In genomic region chr10:14216191-14216992, GRCm38 (mm10) we compare ENCODE assay signal across 16 mouse cellular contexts.
DNase-seq lines count a peak whose midpoint lies in the region; ATAC-seq and TF ChIP-seq lines count a peak whose summit lies in the region.
"Had no signal": no experiment of that assay in that cellular context is flagged by ENCODE, and none has a peak within 500 bp of the region (broad histone marks: within the 10 kb centered on the region; RNA-seq: fewer than 3 reads in every experiment).

No protein-coding gene starts in this region.

- WGBS in lung, embryonic 14.5 days = 52% methylated on average over 10 of the region's 10 CpGs
- WGBS in lung, adult 2 months = 65% methylated on average over 10 of the region's 10 CpGs

- peak overlapping the region; percentile 71 for H3K27ac ChIP-seq in gastrocnemius, adult 2 months
- H3K27ac ChIP-seq in lung, embryonic 14.5 days (ENCODE audit: low read depth) = peak overlapping the region; percentile 54; the same call in 1 of the 2 replicates
- H3K27ac ChIP-seq: liver, embryonic 15.5 days; neural tube, embryonic 15.5 days had no signal

- H3K27me3 ChIP-seq in lung, embryonic 14.5 days (ENCODE audit: insufficient read depth, low read length) = no peaks in the 10 kb centered on the region
- H3K27me3 ChIP-seq: liver, embryonic 15.5 days; neural tube, embryonic 15.5 days had no signal

- no peak overlapping the region for H3K4me3 ChIP-seq in gastrocnemius, adult 2 months
- no peak overlapping the region for H3K4me3 ChIP-seq in lung, embryonic 14.5 days (ENCODE audit: low read depth, low read length)
- no peak overlapping the region for H3K4me3 ChIP-seq in lung, adult 2 months (replicated peaks; ENCODE audit: extremely low read depth, low read depth, low read length)
- H3K4me3 ChIP-seq: liver, embryonic 15.5 days; neural tube, embryonic 15.5 days had no signal

- no peak for TF ChIP-seq POLR2A in lung, adult 2 months (IDR thresholded peaks at IDR 0.05; ENCODE audit: borderline replicate concordance, extremely low read depth, low read depth, low read length)

- no peaks in the 10 kb centered on the region for H3K36me3 ChIP-seq in lung, embryonic 14.5 days (ENCODE audit: insufficient read depth)
- H3K36me3 ChIP-seq: liver, embryonic 15.5 days; neural tube, embryonic 15.5 days had no signal

- peaks cover 4% of the 10 kb centered on the region for H3K4me1 ChIP-seq in lung, embryonic 14.5 days (ENCODE audit: insufficient read depth)
- H3K4me1 ChIP-seq in lung, adult 2 months (ENCODE audit: control insufficient read depth, insufficient read depth, low read length) = no peaks in the 10 kb centered on the region
- H3K4me1 ChIP-seq: liver, embryonic 15.5 days; neural tube, embryonic 15.5 days had no signal

- TF ChIP-seq CTCF in gastrocnemius, adult 2 months (IDR thresholded peaks at IDR 0.05) = no peak
- no peak for TF ChIP-seq CTCF in lung, embryonic 14.5 days (IDR thresholded peaks at IDR 0.05; ENCODE audit: low read depth)
- no peak for TF ChIP-seq CTCF in lung, adult 2 months (IDR thresholded peaks at IDR 0.05; ENCODE audit: insufficient read depth, low read length)

- no peak for DNase-seq in gastrocnemius, adult 2 months
- DNase-seq in gastrocnemius, postnatal 14 days = no peak
- peak; percentile 74 for DNase-seq in lung, embryonic 14.5 days
- no peak for DNase-seq in lung, adult 2 months
- DNase-seq in lung, postnatal 10 days = peak; percentile 42
- DNase-seq in right cerebral cortex, postnatal 4 days = peak; percentile 35
- no peak for DNase-seq in cerebellum, postnatal 25 days
- DNase-seq in retina, embryonic 14.5 days (ENCODE audit: low spot score) = no peak
- DNase-seq: adrenal gland, postnatal 36 days; cerebellum, adult 18-20 months; heart, postnatal 14 days; midbrain, embryonic 14.5 days; spleen, adult 18-20 months had no signal

- no peak overlapping the region for H3K4me2 ChIP-seq in lung, embryonic 14.5 days
- H3K4me2 ChIP-seq: liver, embryonic 15.5 days; neural tube, embryonic 15.5 days had no signal

- H3K9ac ChIP-seq in lung, embryonic 14.5 days = no peak overlapping the region
- H3K9ac ChIP-seq: liver, embryonic 15.5 days; neural tube, embryonic 15.5 days had no signal

- ATAC-seq in lung, embryonic 14.5 days (ENCODE audit: insufficient read depth) = peak; percentile 85
- ATAC-seq: intestine, postnatal 0 days had no signal

- peaks cover 4% of the 10 kb centered on the region; the same call in 1 of the 2 replicates for H3K9me3 ChIP-seq in lung, embryonic 14.5 days (ENCODE audit: low read depth, low read length)
- H3K9me3 ChIP-seq: liver, embryonic 15.5 days; neural tube, embryonic 15.5 days had no signal

- intact Hi-C loops in gastrocnemius, adult 2 months (cut with DNase I) = no loop called here
- intact Hi-C loops in gastrocnemius, postnatal 14 days (cut with DNase I; ENCODE audit: low total_unique reads) = no loop called here

Comparison
In these comparisons a context has a peak if more than half of its experiments do, and no peak if none do; other contexts are left out.
1. DNase-seq: peak in lung, embryonic 14.5 days (single experiment), lung, postnatal 10 days (single experiment) and right cerebral cortex, postnatal 4 days (single experiment); none in gastrocnemius, adult 2 months (single experiment), gastrocnemius, postnatal 14 days (single experiment), lung, adult 2 months (single experiment), cerebellum, postnatal 25 days (0 of 2) and retina, embryonic 14.5 days (single experiment).